Mouse (Mus musculus): Measurements from ENCODE around the gene Fgf22. TPM values are rescaled to one million over a fixed set of nuclear protein-coding genes. Genes with fewer than 3 reads are reported as not detected.
"Not testable (repeated sequence)": the region's sequence is repeated elsewhere in the genome, so short reads cannot be mapped to it uniquely, and the experiment has no call there.

Gene Fgf22
- total and polyA plus RNA-seq, 2 experiments from 2014 or later = 1.0 to 1.7 TPM

- 77% methylated on average over 6 of the region's 6 CpGs for WGBS
- no peak for TF ChIP-seq CTCF (IDR thresholded peaks at IDR 0.05; ENCODE audit: low read depth)
- Histone ChIP-seq H3K9me3 (ENCODE audit: low read length) (no peaks in the 10 kb centered on the region), H3K4me3 (ENCODE audit: low read depth, low read length) (no peak overlapping the region), H3K4me1 (ENCODE audit: insufficient read depth) (peaks cover 8% of the 10 kb centered on the region; the same call in 1 of the 2 replicates), H3K9ac (no peak overlapping the region), H3K4me2 (ENCODE audit: low read depth) (no peak overlapping the region), H3K27me3 (ENCODE audit: insufficient read depth, low read length) (no peaks in the 10 kb centered on the region), H3K27ac (ENCODE audit: low read depth, low read length) (no peak overlapping the region), H3K36me3 (ENCODE audit: insufficient read depth) (0 out of 2 replicates have a peak, but pooled peaks cover under 1% of the 10 kb centered on the region)
- DNase-seq = no peak
- ATAC-seq = no peak
These were observed 6.4 kb upstream of the Fgf22 start for GRCm38 (mm10) chr10:79748496-79748895.

- Histone ChIP-seq H3K4me3 (ENCODE audit: low read depth, low read length) (no peak overlapping the region), H3K4me2 (ENCODE audit: low read depth) (no peak overlapping the region), H3K4me1 (ENCODE audit: insufficient read depth) (no peaks in the 10 kb centered on the region), H3K9me3 (ENCODE audit: low read length) (no peaks in the 10 kb centered on the region), H3K9ac (no peak overlapping the region), H3K27ac (ENCODE audit: low read depth, low read length) (no peak overlapping the region), H3K36me3 (ENCODE audit: insufficient read depth) (peaks cover 47% of the 10 kb centered on the region), H3K27me3 (ENCODE audit: insufficient read depth, low read length) (no peaks in the 10 kb centered on the region)
- ATAC-seq = no peak
- no peak for DNase-seq
- 83% methylated on average over 3 of the region's 3 CpGs for WGBS
- TF ChIP-seq CTCF (IDR thresholded peaks at IDR 0.05; ENCODE audit: low read depth) = no peak
These were observed 978 bp downstream of the Fgf22 start for GRCm38 (mm10) chr10:79755854-79756253.

GRCm38 (mm10) chr10:79756660-79757059 lies 1.8 kb downstream of the Fgf22 start:
- no peak for DNase-seq
- TF ChIP-seq CTCF (IDR thresholded peaks at IDR 0.05; ENCODE audit: low read depth) = no peak
- no peak overlapping the region for H3K4me3 ChIP-seq (ENCODE audit: low read depth, low read length)
- ATAC-seq = no peak
- H3K4me1 ChIP-seq (ENCODE audit: insufficient read depth) = no peaks in the 10 kb centered on the region
- no peak overlapping the region for H3K27ac ChIP-seq (ENCODE audit: low read depth, low read length)
- no peaks in the 10 kb centered on the region for H3K27me3 ChIP-seq (ENCODE audit: insufficient read depth, low read length)
- H3K4me2 ChIP-seq (ENCODE audit: low read depth) = no peak overlapping the region
- peaks cover 55% of the 10 kb centered on the region for H3K36me3 ChIP-seq (ENCODE audit: insufficient read depth)
- no peaks in the 10 kb centered on the region for H3K9me3 ChIP-seq (ENCODE audit: low read length)
- H3K9ac ChIP-seq = no peak overlapping the region
- 91% methylated on average over 24 of the region's 24 CpGs for WGBS

DNA sequence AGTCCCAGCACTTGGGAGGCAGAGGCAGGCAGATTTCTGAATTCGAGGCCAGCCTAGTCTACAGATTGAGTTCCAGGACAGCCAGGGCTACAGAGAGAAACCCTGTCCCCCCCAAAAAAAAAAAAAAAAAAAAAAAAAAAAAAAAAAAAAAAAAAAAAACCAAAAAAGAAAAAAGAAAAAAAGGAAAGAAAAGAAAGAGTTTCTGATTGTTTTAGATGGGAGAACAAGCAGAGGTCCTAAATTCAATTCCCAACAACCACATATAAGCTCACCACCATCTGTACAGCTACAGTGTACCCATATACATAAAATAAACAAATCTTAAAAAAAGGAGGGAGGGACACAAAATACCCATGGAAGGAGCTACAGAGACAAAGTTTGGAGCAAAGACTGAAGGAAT lies 4.8 kb downstream of the Fgf22 start:
- not testable (repeated sequence) for H3K4me2 ChIP-seq (ENCODE audit: low read depth); H3K9ac ChIP-seq; H3K4me3 ChIP-seq (ENCODE audit: low read depth, low read length); DNase-seq; H3K27me3 ChIP-seq (ENCODE audit: insufficient read depth, low read length); ATAC-seq; H3K4me1 ChIP-seq (ENCODE audit: insufficient read depth); H3K27ac ChIP-seq (ENCODE audit: low read depth, low read length); H3K9me3 ChIP-seq (ENCODE audit: low read length)
- WGBS = 94% methylated on average over 1 of the region's 1 CpGs
- peaks cover 64% of the 10 kb centered on the region for H3K36me3 ChIP-seq (ENCODE audit: insufficient read depth)

GRCm38 (mm10) chr10:79760603-79761143 lies 5.8 kb downstream of the Fgf22 start:
- H3K27me3 ChIP-seq (ENCODE audit: insufficient read depth, low read length) = no peaks in the 10 kb centered on the region
- no peak for ATAC-seq

GRCm38 (mm10) chr10:79762875-79763274 lies 8.0 kb downstream of the Fgf22 start:
- ATAC-seq (no peak), DNase-seq (no peak)
- no peak overlapping the region for H3K9ac ChIP-seq
- peaks cover 11% of the 10 kb centered on the region; the same call in 1 of the 2 replicates for H3K4me1 ChIP-seq (ENCODE audit: insufficient read depth)
- no peak for TF ChIP-seq CTCF (IDR thresholded peaks at IDR 0.05; ENCODE audit: low read depth)
- WGBS = 92% methylated on average over 3 of the region's 3 CpGs
- H3K9me3 ChIP-seq (ENCODE audit: low read length) = no peaks in the 10 kb centered on the region
- no peak overlapping the region for H3K4me2 ChIP-seq (ENCODE audit: low read depth)
- H3K36me3 ChIP-seq (ENCODE audit: insufficient read depth) = peaks cover 41% of the 10 kb centered on the region
- no peak overlapping the region for H3K4me3 ChIP-seq (ENCODE audit: low read depth, low read length)
- no peaks in the 10 kb centered on the region for H3K27me3 ChIP-seq (ENCODE audit: insufficient read depth, low read length)
- no peak overlapping the region for H3K27ac ChIP-seq (ENCODE audit: low read depth, low read length)

More at GRCm38 (mm10) chr10:79760603-79761143, 5.8 kb downstream of the Fgf22 start:
- no peak overlapping the region for H3K4me2 ChIP-seq (ENCODE audit: low read depth)
- no peak overlapping the region for H3K27ac ChIP-seq (ENCODE audit: low read depth, low read length)
- no peak for DNase-seq
- no peak overlapping the region for H3K4me3 ChIP-seq (ENCODE audit: low read depth, low read length)
- 90% methylated on average over 11 of the region's 11 CpGs for WGBS
- no peaks in the 10 kb centered on the region for H3K9me3 ChIP-seq (ENCODE audit: low read length)
- no peak overlapping the region for H3K9ac ChIP-seq
- peaks cover 62% of the 10 kb centered on the region for H3K36me3 ChIP-seq (ENCODE audit: insufficient read depth)
- peaks cover 6% of the 10 kb centered on the region; the same call in 1 of the 2 replicates for H3K4me1 ChIP-seq (ENCODE audit: insufficient read depth)
- TF ChIP-seq CTCF (IDR thresholded peaks at IDR 0.05; ENCODE audit: low read depth) = no peak

DNA sequence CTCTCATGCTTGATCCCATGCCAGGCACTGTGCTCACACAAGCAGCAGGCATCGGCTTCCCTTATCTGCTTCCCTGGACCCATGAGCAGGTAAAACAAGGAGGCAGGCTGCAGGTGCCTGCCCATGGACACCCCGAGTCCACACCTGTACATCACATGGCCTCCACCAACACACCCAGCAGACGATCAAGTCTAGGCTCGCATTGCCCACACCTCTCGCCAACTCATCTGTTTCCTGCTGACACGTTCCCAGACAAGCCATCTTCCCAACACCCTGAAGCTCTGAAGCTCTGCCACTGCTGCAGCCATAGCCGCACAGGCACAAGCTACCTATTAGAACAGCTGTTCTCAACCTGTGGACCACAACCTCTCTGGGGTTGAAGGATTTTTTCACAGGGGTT lies 9.4 kb downstream of the Fgf22 start:
- ATAC-seq (no peak), DNase-seq (no peak)
- no peak for TF ChIP-seq CTCF (IDR thresholded peaks at IDR 0.05; ENCODE audit: low read depth)
- Histone ChIP-seq H3K9ac (no peak overlapping the region), H3K4me1 (ENCODE audit: insufficient read depth) (peaks cover 15% of the 10 kb centered on the region; the same call in 1 of the 2 replicates), H3K9me3 (ENCODE audit: low read length) (no peaks in the 10 kb centered on the region), H3K4me2 (ENCODE audit: low read depth) (no peak overlapping the region), H3K4me3 (ENCODE audit: low read depth, low read length) (no peak overlapping the region), H3K27ac (ENCODE audit: low read depth, low read length) (no peak overlapping the region), H3K36me3 (ENCODE audit: insufficient read depth) (peaks cover 28% of the 10 kb centered on the region), H3K27me3 (ENCODE audit: insufficient read depth, low read length) (no peaks in the 10 kb centered on the region)
- 81% methylated on average over 7 of the region's 7 CpGs for WGBS
